Mouse (Mus musculus) liver, embryonic 14.5 days (tissue): ENCODE data around the gene Polr3k.

Experiments
- CTCF ChIP-seq: IDR thresholded peaks from 2 replicates; pipeline ENCODE4 v1.5.1; 2016; ENCODE audit warnings: antibody characterized with exemption, low read depth, control low read depth
- EP300 ChIP-seq: IDR thresholded peaks from 2 replicates; pipeline ENCODE4 v1.6.1; 2016; ENCODE audit warnings: antibody characterized with exemption, low read depth

DNA sequence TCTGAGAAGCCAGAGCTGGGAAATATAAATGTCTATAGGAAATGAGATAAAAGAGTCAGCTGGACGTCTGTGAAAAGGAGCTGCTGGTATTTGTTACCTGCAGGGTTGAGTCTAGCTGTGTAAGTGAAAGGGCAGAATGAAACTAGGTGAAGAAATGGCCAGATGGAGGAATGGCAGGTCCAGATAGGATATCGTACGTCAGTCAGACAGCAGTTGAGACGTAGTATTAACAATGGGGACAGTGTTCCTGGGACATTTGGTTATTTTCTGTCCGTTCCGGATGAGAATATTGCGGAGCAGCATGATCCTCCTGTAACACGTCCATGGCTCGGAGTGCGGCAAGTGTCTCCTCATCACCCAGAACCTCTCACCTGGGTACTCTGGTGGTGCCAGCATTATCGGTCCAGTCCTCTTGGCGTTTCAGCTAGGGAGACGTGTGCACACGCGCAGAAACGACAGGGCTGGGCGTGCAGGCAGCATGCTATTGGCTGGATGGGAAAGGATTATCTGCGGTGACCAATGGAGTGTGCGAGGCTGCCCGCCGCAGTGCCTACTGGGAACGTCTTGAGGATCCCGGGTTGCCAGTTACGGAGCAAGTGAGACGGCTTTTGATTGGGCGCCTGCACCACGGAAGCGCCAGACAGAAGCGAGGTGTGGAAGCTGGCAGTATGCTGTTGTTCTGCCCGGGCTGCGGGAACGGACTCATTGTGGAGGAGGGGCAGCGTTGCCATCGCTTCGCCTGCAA, at the start of gene Polr3k:
- no peak for TF ChIP-seq CTCF
- peak; percentile 46; the same call in 1 of the 2 replicates for TF ChIP-seq EP300
